Mouse (Mus musculus): ENCODE results near the gene Ttc21a.

DNA sequence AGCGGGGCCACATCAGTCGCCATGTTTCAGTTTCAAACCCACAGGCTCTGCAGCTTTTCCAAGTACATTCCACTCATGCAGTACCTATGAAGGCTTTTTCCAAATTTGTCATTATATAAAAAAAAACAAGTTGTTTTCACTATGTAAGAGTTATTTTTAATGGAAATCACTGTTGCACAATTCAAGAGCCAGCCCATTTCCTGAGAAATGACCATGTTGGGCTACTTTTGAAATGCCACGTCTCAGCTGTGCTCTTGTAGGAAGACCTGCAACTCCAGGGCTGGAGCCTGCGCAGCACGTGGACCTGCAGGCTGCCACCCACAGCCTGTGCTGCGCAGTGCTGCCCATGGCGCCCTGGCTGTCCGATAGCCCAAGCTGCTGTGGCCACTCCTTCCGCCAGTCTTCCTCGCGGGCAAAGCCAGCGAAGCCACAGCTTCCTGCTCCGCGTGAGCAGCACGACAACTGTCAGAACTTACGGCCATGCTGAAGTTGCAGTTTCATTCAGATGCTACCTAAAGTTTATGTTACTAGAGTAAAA lies 12.2 kb upstream of the Ttc21a start:
- TF ChIP-seq CTCF (conservative IDR thresholded peaks at IDR 0.05; ENCODE audit: insufficient read depth, insufficient read length, low read depth, low read length) (no peak), POLR2A (IDR thresholded peaks at IDR 0.05; ENCODE audit: low read depth, low read length) (no peak)

Measured in kidney, adult 2 months (tissue).